Mouse (Mus musculus) limb, embryonic 12.5 days (tissue): ENCODE measurements around the gene Zic5. TPM values are rescaled to one million over a fixed set of nuclear protein-coding genes. Genes with fewer than 3 reads are reported as not detected.
A peak's percentile ranks its signal among the peaks of the same experiment; 100 is the strongest.
"Not testable (repeated sequence)": the region's sequence is repeated elsewhere in the genome, so short reads cannot be mapped to it uniquely, and the experiment has no call there.

Experiments used
- ATAC-seq: fragments of 200-750 bp; cut with Nextera tagmentation; 2 replicates; pipeline ENCODE4 v1.8.0; 2017; ENCODE audit warnings: low read depth, moderate TSS enrichment; ENCODE audit not compliant: insufficient number of reproducible peaks, insufficient read depth, low FRiP score, low TSS enrichment
- H3K27ac ChIP-seq: fragments of 300-500 bp; sonication (generic); 2 replicates; pipeline ENCODE4 v1.5.1; 2016; ENCODE audit warnings: mild to moderate bottlenecking, moderate library complexity
- H3K27me3 ChIP-seq: fragments of 300-500 bp; sonication (generic); 2 replicates; pipeline ENCODE4 v1.6.1; 2016; ENCODE audit warnings: mild to moderate bottlenecking, moderate library complexity
- H3K36me3 ChIP-seq: fragments of 300-500 bp; sonication (generic); 2 replicates; pipeline ENCODE4 v1.6.1; 2016; ENCODE audit warnings: mild to moderate bottlenecking, moderate library complexity
- H3K4me1 ChIP-seq: fragments of 300-500 bp; sonication (generic); replicated peaks from 2 replicates; pipeline ENCODE4 v1.6.1; 2016
- H3K4me2 ChIP-seq: fragments of 300-500 bp; sonication (generic); 2 replicates; pipeline ENCODE4 v1.6.1; 2016; ENCODE audit warnings: mild to moderate bottlenecking, moderate library complexity
- H3K4me3 ChIP-seq: fragments of 300-500 bp; sonication (generic); replicated peaks from 2 replicates; pipeline ENCODE4 v1.5.1; 2016; ENCODE audit warnings: mild to moderate bottlenecking
- H3K9ac ChIP-seq: fragments of 300-500 bp; sonication (generic); replicated peaks from 2 replicates; pipeline ENCODE4 v1.6.1; 2016; ENCODE audit warnings: mild to moderate bottlenecking, moderate library complexity
- H3K9me3 ChIP-seq: fragments of 300-500 bp; sonication (generic); 2 replicates; pipeline ENCODE4 v1.6.1; 2016; ENCODE audit warnings: mild to moderate bottlenecking, moderate library complexity
- WGBS: fragments of 180-500 bp; shearing (Covaris S2); methylation state at CpG from one replicate; pipeline ENCODE4 v1.1.7; 2016; 5-methylcytosine and 5-hydroxymethylcytosine counted together
- polyA plus RNA-seq: library from polyadenylated mRNA; unstranded; fragments of >200 nt; fragmentation: Nextera tagmentation; extraction: Ambion mirVana; gene quantifications from 2 replicates; pipeline ENCODE4 v1.2.1, GENCODE M21; 2016

Gene Zic5
- polyA plus RNA-seq, 1 experiment from 2014 or later: 8.0 TPM

DNA sequence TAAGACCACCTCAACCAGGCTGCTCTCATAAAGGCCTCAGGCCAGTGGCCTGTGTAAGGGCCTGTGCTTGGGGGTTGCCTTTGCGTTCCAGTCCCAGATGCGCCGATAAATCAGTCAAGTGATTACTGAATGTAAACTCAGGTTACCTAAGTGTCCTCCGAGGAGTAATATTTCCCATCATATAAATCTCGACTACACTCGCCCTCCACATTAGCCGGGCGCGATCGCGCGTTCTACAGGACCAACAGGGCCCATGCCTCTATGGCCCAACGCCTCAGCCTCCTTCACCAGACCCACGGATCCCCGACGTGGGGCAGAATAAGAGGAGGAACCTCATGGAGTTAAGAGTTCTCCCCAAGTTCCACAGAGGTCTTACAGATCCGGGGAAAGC is 2.8 kb downstream of the Zic5 start:
- H3K27ac ChIP-seq: peak overlapping the region; percentile 96
- H3K4me3 ChIP-seq: peak overlapping the region; percentile 69
- no peaks in the 10 kb centered on the region for H3K9me3 ChIP-seq
- no peak; the same call in 1 of the 2 replicates for ATAC-seq
- H3K36me3 ChIP-seq: no peaks in the 10 kb centered on the region
- peaks cover 57% of the 10 kb centered on the region for H3K27me3 ChIP-seq
- H3K4me2 ChIP-seq: peak overlapping the region; percentile 87
- peaks cover 30% of the 10 kb centered on the region for H3K4me1 ChIP-seq
- 7% methylated on average over 17 of the region's 17 CpGs for whole genome bisulfite sequencing
- peak overlapping the region; percentile 87 for H3K9ac ChIP-seq

DNA sequence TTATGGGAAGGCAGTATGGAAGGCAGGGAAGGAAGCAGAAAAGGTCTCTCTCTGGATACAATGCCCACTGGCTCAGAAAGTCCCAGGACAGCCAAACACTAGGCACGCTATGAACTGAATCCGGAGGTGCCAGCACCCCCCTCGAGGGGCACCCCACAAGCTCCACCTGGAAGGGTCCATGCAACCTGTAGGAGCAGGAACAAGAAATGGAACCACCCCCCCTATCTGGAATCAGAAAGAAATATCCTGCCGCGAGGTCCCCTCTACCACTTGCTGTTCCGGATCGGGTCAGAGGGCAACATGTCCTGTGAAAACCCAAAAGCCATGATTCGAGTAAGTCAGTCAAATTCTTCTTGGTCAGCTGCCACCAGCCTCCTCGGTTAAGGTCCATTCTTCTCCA is 3.5 kb downstream of the Zic5 start:
- no peak for ATAC-seq
- Histone ChIP-seq H3K27me3 (peaks cover 54% of the 10 kb centered on the region), H3K27ac (peak overlapping the region; percentile 96), H3K4me3 (peak overlapping the region; percentile 69), H3K9me3 (no peaks in the 10 kb centered on the region), H3K36me3 (no peaks in the 10 kb centered on the region), H3K4me2 (peak overlapping the region; percentile 87), H3K9ac (peak overlapping the region; percentile 87), H3K4me1 (peaks cover 30% of the 10 kb centered on the region)
- 10% methylated on average over 9 of the region's 9 CpGs for WGBS

DNA sequence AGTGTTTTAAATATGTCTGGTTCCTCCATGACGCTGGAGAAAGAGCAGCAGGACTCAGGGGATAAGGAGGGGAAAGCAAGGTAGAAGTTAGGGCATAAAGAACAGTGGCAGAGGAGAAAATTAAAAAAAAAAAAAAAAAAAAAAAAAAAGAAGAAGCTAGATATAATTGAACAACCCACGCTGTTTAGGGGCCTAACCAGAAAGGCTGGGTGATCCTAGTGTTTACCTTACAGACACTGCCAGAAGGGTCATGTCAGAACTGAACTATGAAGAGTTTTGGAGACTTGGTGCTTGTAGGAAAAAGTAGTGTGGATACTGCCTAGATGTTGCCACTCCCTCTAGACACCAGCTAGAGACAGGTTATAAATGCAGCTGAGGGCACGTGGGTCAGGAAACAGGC is 4.0 kb downstream of the Zic5 start:
- Histone ChIP-seq H3K36me3 (no peaks in the 10 kb centered on the region), H3K9me3 (no peaks in the 10 kb centered on the region), H3K4me1 (peaks cover 30% of the 10 kb centered on the region), H3K4me3 (peak overlapping the region; percentile 69), H3K27me3 (peaks cover 50% of the 10 kb centered on the region), H3K9ac (peak overlapping the region; percentile 87), H3K4me2 (peak overlapping the region; percentile 87), H3K27ac (0 out of 2 replicates have a peak overlapping the region, but pooled peaks have one; percentile 96)
- 13% methylated on average over 3 of the region's 3 CpGs for WGBS
- no peak for ATAC-seq

DNA sequence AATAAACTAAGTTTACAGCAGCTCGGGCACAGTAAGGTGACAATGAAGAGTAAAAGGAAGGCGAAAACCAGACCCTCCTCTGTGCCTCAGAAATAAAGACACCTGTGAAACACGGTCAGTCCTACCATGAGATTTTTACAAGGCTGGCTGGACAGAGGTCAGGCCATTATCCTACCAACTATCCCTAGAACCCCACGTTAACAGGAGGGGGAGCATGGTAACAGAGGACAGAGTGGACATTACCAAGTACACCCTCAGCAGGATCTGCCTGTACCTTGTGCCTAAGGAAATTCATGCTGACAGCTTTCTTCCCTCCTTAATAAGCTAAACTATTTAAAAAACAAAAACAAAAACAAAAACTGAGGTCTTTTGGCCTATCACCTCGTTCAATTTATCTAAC is 5.3 kb downstream of the Zic5 start:
- no peak overlapping the region for H3K9ac ChIP-seq
- peaks cover 37% of the 10 kb centered on the region for H3K27me3 ChIP-seq
- H3K27ac ChIP-seq: no peak overlapping the region
- ATAC-seq: no peak
- H3K9me3 ChIP-seq: no peaks in the 10 kb centered on the region
- H3K36me3 ChIP-seq: no peaks in the 10 kb centered on the region
- H3K4me3 ChIP-seq: no peak overlapping the region; the same call in 1 of the 2 replicates
- 41% methylated on average over 5 of the region's 5 CpGs for WGBS
- H3K4me2 ChIP-seq: peak overlapping the region; percentile 13
- peaks cover 30% of the 10 kb centered on the region for H3K4me1 ChIP-seq

DNA sequence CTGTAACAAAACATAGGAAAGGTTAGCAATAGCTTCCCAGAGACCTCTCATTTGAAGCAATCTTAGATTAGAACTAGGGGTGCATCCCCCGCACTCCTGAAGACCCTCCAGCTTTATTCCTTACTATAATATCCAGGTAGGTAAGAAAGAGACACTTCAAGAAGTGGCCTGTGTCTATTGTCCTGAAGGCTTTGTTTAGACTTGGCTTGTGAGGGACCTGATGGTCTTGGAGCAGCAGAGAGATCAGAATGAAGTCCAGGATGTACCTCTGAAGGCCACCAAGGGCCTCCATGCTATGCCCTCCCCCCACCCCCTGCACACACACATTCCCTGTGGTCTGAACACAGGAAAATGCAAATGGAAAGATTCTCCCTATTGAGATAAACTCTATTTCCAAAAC is 5.7 kb downstream of the Zic5 start:
- Histone ChIP-seq H3K4me1 (peaks cover 30% of the 10 kb centered on the region), H3K4me3 (no peak overlapping the region; the same call in 1 of the 2 replicates), H3K4me2 (peak overlapping the region; percentile 13; the same call in 1 of the 2 replicates), H3K27ac (no peak overlapping the region), H3K27me3 (peaks cover 33% of the 10 kb centered on the region), H3K36me3 (no peaks in the 10 kb centered on the region), H3K9me3 (no peaks in the 10 kb centered on the region), H3K9ac (no peak overlapping the region)
- 88% methylated on average over 1 of the region's 1 CpGs for WGBS
- no peak for ATAC-seq

DNA sequence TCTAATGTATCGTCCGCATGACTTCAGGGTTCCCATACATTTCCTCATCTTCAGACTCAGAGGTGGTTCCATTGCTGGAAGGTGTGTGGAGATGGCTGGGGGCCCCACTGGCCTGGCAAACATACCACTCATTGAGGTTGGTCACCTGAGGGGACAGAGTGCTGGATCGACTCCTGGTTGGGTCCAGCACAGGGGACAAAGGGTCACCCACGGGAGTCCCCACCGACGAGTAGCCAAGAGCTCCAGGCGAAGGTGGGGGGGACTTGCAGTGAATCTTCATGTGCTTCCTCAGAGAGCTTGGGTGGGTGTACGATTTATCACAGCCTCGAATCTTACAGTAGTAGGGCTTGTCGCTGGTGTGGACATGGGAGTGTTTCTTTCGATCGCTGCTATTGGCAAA is 6.1 kb downstream of the Zic5 start:
- WGBS: 89% methylated on average over 11 of the region's 12 CpGs
- peaks cover 32% of the 10 kb centered on the region for H3K27me3 ChIP-seq

DNA sequence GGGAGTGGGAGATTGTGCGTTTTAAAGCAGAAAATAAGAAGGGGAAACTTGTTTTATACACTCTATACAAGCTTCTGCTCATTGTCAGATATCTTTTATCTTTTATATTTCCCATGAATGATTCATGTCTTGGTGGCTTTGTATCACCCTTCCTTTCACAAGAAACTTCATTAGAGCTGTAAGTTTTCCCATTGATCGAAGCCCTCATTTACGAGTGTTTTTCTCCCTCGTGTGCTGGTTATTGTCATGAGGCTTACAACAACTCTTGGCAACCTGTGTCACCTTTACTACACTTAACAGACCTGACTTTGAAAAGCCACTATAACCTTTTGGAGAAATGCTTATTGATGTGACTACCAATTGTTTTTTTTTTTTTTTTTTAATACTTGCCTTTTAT is 9.9 kb downstream of the Zic5 start:
- no peak overlapping the region for H3K4me2 ChIP-seq
- no peak overlapping the region for H3K4me3 ChIP-seq
- no peaks in the 10 kb centered on the region for H3K36me3 ChIP-seq
- ATAC-seq: no peak
- WGBS: 54% methylated on average over 4 of the region's 4 CpGs
- peaks cover 41% of the 10 kb centered on the region for H3K27me3 ChIP-seq
- no peaks in the 10 kb centered on the region for H3K9me3 ChIP-seq
- H3K27ac ChIP-seq: no peak overlapping the region
- H3K9ac ChIP-seq: no peak overlapping the region
- H3K4me1 ChIP-seq: peaks cover 44% of the 10 kb centered on the region

More for the DNA sequence above, 6.1 kb downstream of the Zic5 start:
- peaks cover 28% of the 10 kb centered on the region for H3K4me1 ChIP-seq
- H3K27ac ChIP-seq, H3K4me3 ChIP-seq, H3K9me3 ChIP-seq, H3K4me2 ChIP-seq, ATAC-seq, H3K9ac ChIP-seq, H3K36me3 ChIP-seq: not testable (repeated sequence)

DNA sequence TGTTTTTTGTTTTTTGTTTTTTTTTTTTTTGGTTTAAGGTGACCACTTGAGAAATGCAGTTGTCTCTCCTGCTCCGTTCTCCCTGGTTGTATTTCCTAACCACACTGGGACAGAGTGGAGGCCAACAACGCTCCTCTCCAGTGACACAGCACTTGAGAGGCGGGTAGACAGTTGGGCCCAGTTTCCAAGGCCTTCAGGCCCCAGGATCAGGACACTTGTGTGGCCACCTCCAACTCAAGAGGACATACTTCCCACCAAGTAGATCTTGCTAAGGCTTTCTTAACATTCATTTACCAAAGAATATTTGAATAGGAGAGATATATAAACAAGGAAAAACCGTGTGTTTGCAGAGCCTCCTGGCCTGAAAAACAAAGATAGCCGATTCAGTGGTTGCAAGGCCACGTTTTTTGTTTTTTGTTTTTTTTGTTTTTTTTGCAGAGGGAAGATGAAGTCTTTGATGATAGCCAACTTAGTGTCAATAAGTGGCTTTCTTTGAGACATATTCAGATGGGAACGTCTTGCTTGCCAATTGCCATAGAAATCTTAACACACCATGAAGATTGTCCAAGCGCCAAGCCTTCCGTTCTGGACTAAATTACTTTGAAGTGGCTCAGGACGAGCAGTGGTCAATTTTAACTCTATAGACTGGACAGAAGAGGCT is 10.4 kb downstream of the Zic5 start:
- no peak for ATAC-seq
- H3K4me3 ChIP-seq: no peak overlapping the region
- H3K27ac ChIP-seq: no peak overlapping the region
- no peak overlapping the region for H3K4me2 ChIP-seq
- 64% methylated on average over 10 of the region's 10 CpGs for WGBS
- H3K27me3 ChIP-seq: peaks cover 42% of the 10 kb centered on the region
- peaks cover 42% of the 10 kb centered on the region for H3K4me1 ChIP-seq
- H3K36me3 ChIP-seq: no peaks in the 10 kb centered on the region
- H3K9me3 ChIP-seq: no peaks in the 10 kb centered on the region
- H3K9ac ChIP-seq: no peak overlapping the region

DNA sequence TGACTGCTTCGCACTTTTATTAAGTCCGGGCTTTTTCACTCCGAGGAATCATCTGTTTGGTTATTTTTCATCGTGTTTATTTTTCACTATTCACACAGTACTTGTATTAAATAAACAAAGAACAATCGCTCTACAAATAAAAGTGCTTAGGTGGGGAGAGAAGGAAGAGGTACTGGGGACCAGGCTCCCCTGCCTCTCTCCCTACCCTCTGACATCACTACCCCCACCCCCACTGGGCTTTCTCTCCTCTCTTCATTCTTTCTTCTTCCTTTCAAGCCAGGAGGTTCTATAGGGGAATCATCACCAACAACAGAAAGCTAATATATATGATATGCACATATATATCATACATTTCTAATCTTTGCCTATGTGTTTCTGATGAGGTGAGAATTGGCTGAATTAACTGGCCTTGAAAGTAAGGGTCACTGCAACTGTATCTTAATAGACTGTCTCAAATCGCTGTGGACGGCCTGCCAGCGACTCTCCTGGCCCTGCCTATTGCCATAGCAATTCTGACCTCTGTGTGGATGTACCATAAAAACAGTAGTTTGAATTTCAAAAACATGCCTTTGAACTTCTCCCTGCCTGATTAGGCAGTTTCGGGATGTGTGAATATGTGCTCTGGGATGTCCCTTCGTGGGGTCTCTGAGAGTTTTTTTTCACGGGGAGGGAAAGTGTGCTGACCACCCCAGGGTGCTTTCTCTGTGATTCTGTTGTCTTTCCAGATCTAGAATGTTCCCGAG is 11.3 kb downstream of the Zic5 start:
- no peak for ATAC-seq
- Histone ChIP-seq H3K36me3 (no peaks in the 10 kb centered on the region), H3K9ac (0 out of 2 replicates have a peak overlapping the region, but pooled peaks have one; percentile 46), H3K4me3 (peak overlapping the region; percentile 30), H3K27ac (peak overlapping the region; percentile 60; the same call in 1 of the 2 replicates), H3K4me1 (peaks cover 45% of the 10 kb centered on the region), H3K9me3 (no peaks in the 10 kb centered on the region), H3K27me3 (peaks cover 47% of the 10 kb centered on the region), H3K4me2 (peak overlapping the region; percentile 55)
- 9% methylated on average over 12 of the region's 12 CpGs for WGBS

DNA sequence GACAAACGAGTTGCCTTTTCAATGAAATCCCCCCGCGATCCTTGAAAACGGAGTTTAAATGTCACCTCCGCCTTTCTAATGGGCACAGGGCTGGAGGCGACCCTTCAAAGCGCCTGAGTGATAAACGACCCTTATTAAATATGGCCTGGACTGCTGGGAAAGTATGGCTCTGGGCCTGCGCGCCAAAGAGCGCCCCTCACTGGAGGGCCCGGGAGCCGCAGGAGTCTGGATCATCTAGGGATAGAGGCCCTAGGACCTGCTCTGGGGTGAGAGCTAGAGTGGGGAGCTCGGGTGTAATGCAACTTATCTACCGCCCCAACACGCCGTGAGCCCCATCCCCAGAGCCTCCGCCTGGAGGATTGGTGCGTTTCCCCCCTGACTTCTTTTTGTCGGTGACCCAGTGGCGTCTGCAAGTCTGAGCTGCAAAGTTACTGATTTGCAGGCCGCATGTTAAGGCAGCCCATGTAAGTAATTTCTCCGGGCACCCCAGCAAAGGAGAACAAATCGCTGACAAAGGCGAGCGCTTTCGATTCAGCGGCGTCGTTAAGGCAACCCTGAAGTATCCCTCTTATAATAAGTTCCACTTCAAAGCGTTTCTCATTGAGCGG is 12.0 kb downstream of the Zic5 start:
- H3K9me3 ChIP-seq: no peaks in the 10 kb centered on the region
- peak overlapping the region; percentile 30 for H3K4me3 ChIP-seq
- peak; percentile 73 for ATAC-seq
- peak overlapping the region; percentile 60 for H3K27ac ChIP-seq
- peak overlapping the region; percentile 46 for H3K9ac ChIP-seq
- peaks cover 45% of the 10 kb centered on the region for H3K4me1 ChIP-seq
- peaks cover 51% of the 10 kb centered on the region for H3K27me3 ChIP-seq
- H3K36me3 ChIP-seq: no peaks in the 10 kb centered on the region
- H3K4me2 ChIP-seq: peak overlapping the region; percentile 55
- WGBS: 2% methylated on average over 32 of the region's 32 CpGs

DNA sequence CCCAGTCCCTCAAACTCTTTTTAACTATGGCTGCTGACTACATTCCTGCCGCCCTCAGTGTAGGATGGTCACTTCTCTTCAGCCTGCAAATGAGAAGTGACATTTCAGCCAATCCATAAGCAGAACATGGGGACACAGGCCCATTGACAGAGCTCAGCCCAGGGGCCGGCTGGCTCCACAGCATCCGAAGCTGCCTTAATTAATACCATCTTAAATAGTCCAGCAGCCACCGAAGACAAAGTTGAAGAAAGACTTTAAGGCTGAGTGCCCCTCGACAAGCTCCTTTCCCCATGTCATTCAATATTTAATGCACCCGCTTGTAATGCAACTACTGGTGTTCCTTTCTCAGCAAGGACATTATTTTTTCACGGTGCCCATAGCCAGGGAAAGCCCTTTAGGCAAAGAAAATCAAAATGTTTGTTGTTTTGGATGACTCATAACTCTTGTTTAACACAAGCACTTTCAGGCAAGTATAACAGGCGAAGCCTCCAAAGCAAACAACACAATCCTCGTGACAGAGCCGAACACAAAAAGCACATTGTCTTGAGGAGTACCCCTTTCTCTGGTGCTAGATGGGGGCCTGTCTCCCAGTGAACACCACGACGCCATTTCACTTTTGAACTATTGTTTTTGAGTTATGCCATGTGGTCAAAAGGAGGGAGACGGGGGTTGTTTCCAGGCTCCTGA is 12.6 kb downstream of the Zic5 start:
- Histone ChIP-seq H3K36me3 (no peaks in the 10 kb centered on the region), H3K27me3 (peaks cover 55% of the 10 kb centered on the region), H3K9ac (peak overlapping the region; percentile 46; the same call in 1 of the 2 replicates), H3K4me1 (peaks cover 45% of the 10 kb centered on the region), H3K9me3 (no peaks in the 10 kb centered on the region), H3K4me2 (peak overlapping the region; percentile 55), H3K4me3 (peak overlapping the region; percentile 30), H3K27ac (peak overlapping the region; percentile 60)
- ATAC-seq: 0 out of 2 replicates have a peak, but pooled peaks have one; percentile 15
- WGBS: 20% methylated on average over 13 of the region's 13 CpGs
